Mouse (Mus musculus): ENCODE data around the gene Myo1a.

The Myo1a gene

GRCm38 (mm10) chr10:127728437-127728836 lies 23.5 kb downstream of the Myo1a start:
- no peak for DNase-seq (ENCODE audit: low spot score in 2 of 2)

- no peak for DNase-seq (ENCODE audit: low spot score in 2 of 2)
These were observed 25.4 kb downstream of the Myo1a start for GRCm38 (mm10) chr10:127730285-127730932.

- no peak for DNase-seq (ENCODE audit: low spot score in 2 of 2)
These were observed 26.0 kb downstream of the Myo1a start for GRCm38 (mm10) chr10:127730933-127731310.

- no peak for DNase-seq (ENCODE audit: low spot score in 2 of 2)
These were observed 26.4 kb downstream of the Myo1a start for GRCm38 (mm10) chr10:127731397-127731796.

GRCm38 (mm10) chr10:127734434-127734833 lies 29.5 kb downstream of the Myo1a start:
- no peak for DNase-seq (ENCODE audit: low spot score in 2 of 2)

GRCm38 (mm10) chr10:127736266-127736665 lies 31.3 kb downstream of the Myo1a start:
- DNase-seq (ENCODE audit: low spot score in 2 of 2), result no peak

GRCm38 (mm10) chr10:127736916-127737315 lies 31.9 kb downstream of the Myo1a start:
- no peak for DNase-seq (ENCODE audit: low spot score in 2 of 2)

GRCm38 (mm10) chr10:127737552-127737951 lies 32.6 kb downstream of the Myo1a start:
- no peak for DNase-seq (ENCODE audit: low spot score in 2 of 2)

- DNase-seq (ENCODE audit: low spot score in 2 of 2), result peak in 1 of 2 experiments; percentile 61
These were observed 33.3 kb downstream of the Myo1a start for GRCm38 (mm10) chr10:127738151-127738882.

- DNase-seq (ENCODE audit: low spot score in 2 of 2), result peak; percentile 60 to 83
These were observed 34.2 kb downstream of the Myo1a start, which contains the start of gene Zbtb39 for GRCm38 (mm10) chr10:127739083-127739660. Gene Zbtb39 (plus strand): TSS chr10:127739538.

- DNase-seq (ENCODE audit: low spot score in 2 of 2), result peak; percentile 26 to 40
These were observed 34.7 kb downstream of the Myo1a start for GRCm38 (mm10) chr10:127739661-127740161.

- DNase-seq (ENCODE audit: low spot score in 2 of 2), result peak in 1 of 2 experiments; percentile 52
These were observed 39.7 kb downstream of the Myo1a start for GRCm38 (mm10) chr10:127744661-127745060.

GRCm38 (mm10) chr10:127745886-127746285 lies 40.9 kb downstream of the Myo1a start:
- no peak for DNase-seq (ENCODE audit: low spot score in 2 of 2)

- no peak for DNase-seq (ENCODE audit: low spot score in 2 of 2)
These were observed 42.3 kb downstream of the Myo1a start for GRCm38 (mm10) chr10:127747254-127747653.

- DNase-seq (ENCODE audit: low spot score in 2 of 2), result no peak
These were observed 44.1 kb downstream of the Myo1a start for GRCm38 (mm10) chr10:127748847-127749612.

- no peak for DNase-seq (ENCODE audit: low spot score in 2 of 2)
These were observed 45.3 kb downstream of the Myo1a start for GRCm38 (mm10) chr10:127750136-127750777.

- DNase-seq (ENCODE audit: low spot score in 2 of 2), result no peak
These were observed 46.6 kb downstream of the Myo1a start, which contains the start of gene Gpr182 for GRCm38 (mm10) chr10:127751548-127751947. Gene Gpr182 (minus strand): TSS chr10:127751732.

- no peak for DNase-seq (ENCODE audit: low spot score in 2 of 2)
These were observed 49.7 kb downstream of the Myo1a start for GRCm38 (mm10) chr10:127754566-127755166.

- DNase-seq (ENCODE audit: low spot score in 2 of 2), result no peak
These were observed 50.3 kb downstream of the Myo1a start for GRCm38 (mm10) chr10:127755246-127755645.

- no peak for DNase-seq (ENCODE audit: low spot score in 2 of 2)
These were observed 50.9 kb downstream of the Myo1a start for GRCm38 (mm10) chr10:127755770-127756468.
